Comparison of ENCODE assay signal across 22 mouse cellular contexts in genomic region chr5:23535692-23536091, GRCm38 (mm10).
A peak's percentile ranks its signal among the peaks of the same experiment; 100 is the strongest.
DNase-seq lines count a peak whose midpoint lies in the region; ATAC-seq and TF ChIP-seq lines count a peak whose summit lies in the region.
"Had no signal": no experiment of that assay in that cellular context is flagged by ENCODE, and none has a peak within 500 bp of the region (broad histone marks: within the 10 kb centered on the region; RNA-seq: fewer than 3 reads in every experiment).

No protein-coding gene starts in this region.

- H3K4me2 ChIP-seq in midbrain, postnatal 0 days (ENCODE audit: low read depth, low read length, poor library complexity, severe bottlenecking): no peak overlapping the region
- no peak overlapping the region for H3K4me2 ChIP-seq in forebrain, postnatal 0 days (ENCODE audit: low read depth)
- no peak overlapping the region for H3K4me2 ChIP-seq in stomach, postnatal 0 days (replicated peaks; ENCODE audit: low read depth)
- H3K4me2 ChIP-seq: heart, embryonic 11.5 days; heart, embryonic 15.5 days had no signal

- H3K27me3 ChIP-seq in midbrain, postnatal 0 days (ENCODE audit: insufficient read depth, low read length): no peaks in the 10 kb centered on the region
- no peaks in the 10 kb centered on the region for H3K27me3 ChIP-seq in midbrain, embryonic 10.5 days (ENCODE audit: low read depth, poor library complexity, severe bottlenecking)
- H3K27me3 ChIP-seq in forebrain, postnatal 0 days (ENCODE audit: insufficient read depth, low read length): no peaks in the 10 kb centered on the region
- no peaks in the 10 kb centered on the region for H3K27me3 ChIP-seq in stomach, postnatal 0 days (ENCODE audit: control insufficient read depth, insufficient read depth, low read length)
- H3K27me3 ChIP-seq: CH12.LX; heart, embryonic 15.5 days; Patski had no signal

- 74% methylated on average over 7 of the region's 7 CpGs for WGBS in midbrain, postnatal 0 days
- WGBS in midbrain, embryonic 10.5 days: 92% methylated on average over 7 of the region's 7 CpGs
- WGBS in forebrain, postnatal 0 days: 64% methylated on average over 7 of the region's 7 CpGs
- 91% methylated on average over 7 of the region's 7 CpGs for WGBS in stomach, postnatal 0 days

- H3K9ac ChIP-seq in midbrain, postnatal 0 days (replicated peaks; ENCODE audit: low read length, poor library complexity, severe bottlenecking): 0 out of 2 replicates have a peak overlapping the region, but pooled peaks have one; percentile 24
- H3K9ac ChIP-seq in forebrain, postnatal 0 days: no peak overlapping the region
- no peak overlapping the region for H3K9ac ChIP-seq in stomach, postnatal 0 days (ENCODE audit: low read length)
- H3K9ac ChIP-seq: heart, embryonic 15.5 days had no signal

- ATAC-seq in frontal cortex, adult (ENCODE audit: low TSS enrichment): 0 out of 2 replicates have a peak, but pooled peaks have one; percentile 17
- no peak for ATAC-seq in midbrain, postnatal 0 days (ENCODE audit: low FRiP score)
- peak; percentile 72 for ATAC-seq in forebrain, postnatal 0 days
- no peak for ATAC-seq in stomach, postnatal 0 days (ENCODE audit: low FRiP score, low TSS enrichment)
- ATAC-seq: hindbrain, postnatal 0 days; Patski had no signal

- H3K9me3 ChIP-seq in midbrain, postnatal 0 days (ENCODE audit: low read length): no peaks in the 10 kb centered on the region
- no peaks in the 10 kb centered on the region for H3K9me3 ChIP-seq in midbrain, embryonic 10.5 days (replicated peaks)
- no peaks in the 10 kb centered on the region for H3K9me3 ChIP-seq in forebrain, postnatal 0 days (ENCODE audit: low read length)
- H3K9me3 ChIP-seq in stomach, postnatal 0 days (ENCODE audit: control insufficient read depth, low read length): no peaks in the 10 kb centered on the region
- H3K9me3 ChIP-seq: embryonic facial prominence, embryonic 10.5 days; heart, embryonic 15.5 days had no signal

- no peak for DNase-seq in frontal cortex, adult 2 months (ENCODE audit: extremely low spot score in 1 of 2, low spot score in 1 of 2)
- DNase-seq in layer of hippocampus, adult 2 months (ENCODE audit: low spot score in 2 of 2): no peak
- no peak for DNase-seq in layer of hippocampus, adult 9-11 months
- no peak for DNase-seq in midbrain, postnatal 0 days (ENCODE audit: low spot score)
- no peak for DNase-seq in midbrain, embryonic 10.5 days (ENCODE audit: low spot score)
- DNase-seq in forebrain, postnatal 0 days: peak; percentile 21
- no peak for DNase-seq in stomach, postnatal 0 days (ENCODE audit: low spot score)
- DNase-seq: adrenal gland, adult 2 months; adrenal gland, postnatal 25 days; cerebellum, adult 2 months; cerebellum, postnatal 10 days; gastrocnemius, postnatal 36 days; heart, adult 2 months; heart, postnatal 14 days; kidney, adult 11 months had no signal

- no peak for TF ChIP-seq EP300 in stomach, postnatal 0 days (optimal IDR thresholded peaks at IDR 0.05)

- H3K4me1 ChIP-seq in midbrain, postnatal 0 days (ENCODE audit: insufficient read depth, low read length): no peaks in the 10 kb centered on the region
- H3K4me1 ChIP-seq in midbrain, embryonic 10.5 days: no peaks in the 10 kb centered on the region
- H3K4me1 ChIP-seq in forebrain, postnatal 0 days (ENCODE audit: insufficient read depth): no peaks in the 10 kb centered on the region
- no peaks in the 10 kb centered on the region for H3K4me1 ChIP-seq in stomach, postnatal 0 days (replicated peaks; ENCODE audit: control insufficient read depth, insufficient read depth)
- H3K4me1 ChIP-seq: embryonic facial prominence, embryonic 10.5 days; heart, embryonic 15.5 days had no signal

- H3K27ac ChIP-seq in layer of hippocampus, adult 2 months: 0 out of 2 replicates have a peak overlapping the region, but pooled peaks have one; percentile 14
- H3K27ac ChIP-seq in midbrain, postnatal 0 days (ENCODE audit: low read depth, low read length): no peak overlapping the region
- H3K27ac ChIP-seq in midbrain, embryonic 10.5 days (replicated peaks): no peak overlapping the region
- H3K27ac ChIP-seq in forebrain, postnatal 0 days (ENCODE audit: low read depth, low read length): peak overlapping the region; percentile 76
- no peak overlapping the region for H3K27ac ChIP-seq in stomach, postnatal 0 days (replicated peaks)
- H3K27ac ChIP-seq: embryonic facial prominence, embryonic 10.5 days; heart, adult 2 months; heart, embryonic 15.5 days; hindbrain, postnatal 0 days had no signal

- no peak for TF ChIP-seq CTCF in layer of hippocampus, adult 2 months (conservative IDR thresholded peaks at IDR 0.05)
- no peak for TF ChIP-seq CTCF in midbrain, postnatal 0 days (IDR thresholded peaks at IDR 0.05)
- TF ChIP-seq CTCF in forebrain, postnatal 0 days (IDR thresholded peaks at IDR 0.05; ENCODE audit: low read depth): no peak
- TF ChIP-seq CTCF in stomach, postnatal 0 days (IDR thresholded peaks at IDR 0.05; ENCODE audit: low read depth): no peak

- H3K4me3 ChIP-seq in layer of hippocampus, adult 2 months: no peak overlapping the region
- H3K4me3 ChIP-seq in midbrain, postnatal 0 days (ENCODE audit: low read depth, low read length): no peak overlapping the region
- no peak overlapping the region for H3K4me3 ChIP-seq in midbrain, embryonic 10.5 days
- H3K4me3 ChIP-seq in forebrain, postnatal 0 days (ENCODE audit: low read depth, low read length): no peak overlapping the region
- H3K4me3 ChIP-seq in stomach, postnatal 0 days (ENCODE audit: low read depth, low read length): no peak overlapping the region
- H3K4me3 ChIP-seq: embryonic facial prominence, embryonic 10.5 days; heart, adult 2 months; heart, embryonic 15.5 days had no signal

- H3K36me3 ChIP-seq in midbrain, postnatal 0 days (ENCODE audit: insufficient read depth, low read length): peaks cover 25% of the 10 kb centered on the region
- peaks cover 45% of the 10 kb centered on the region for H3K36me3 ChIP-seq in midbrain, embryonic 10.5 days
- peaks cover 23% of the 10 kb centered on the region for H3K36me3 ChIP-seq in forebrain, postnatal 0 days (ENCODE audit: insufficient read depth)
- H3K36me3 ChIP-seq in stomach, postnatal 0 days (ENCODE audit: control insufficient read depth, insufficient read depth, low read length): peaks cover 4% of the 10 kb centered on the region; the same call in 1 of the 2 replicates

Comparison
In these comparisons a context has a peak if more than half of its experiments do, and no peak if none do; other contexts are left out.
1. ATAC-seq: peak in frontal cortex, adult (single experiment) and forebrain, postnatal 0 days (single experiment); none in midbrain, postnatal 0 days (single experiment) and stomach, postnatal 0 days (single experiment).
2. H3K27ac ChIP-seq: peak in layer of hippocampus, adult 2 months (single experiment) and forebrain, postnatal 0 days (single experiment); none in midbrain, postnatal 0 days (single experiment), midbrain, embryonic 10.5 days (single experiment) and stomach, postnatal 0 days (single experiment).